Mouse (Mus musculus) lung, postnatal 0 days (tissue): ENCODE results near the gene Dpy30. TPM values are rescaled to one million over a fixed set of nuclear protein-coding genes. Genes with fewer than 3 reads are reported as not detected.
"Not testable (repeated sequence)": the region's sequence is repeated elsewhere in the genome, so short reads cannot be mapped to it uniquely, and the experiment has no call there.

Experiments
- ATAC-seq: fragments of 200-750 bp; cut with Nextera tagmentation; 2 replicates; pipeline ENCODE4 v1.8.0; 2017; ENCODE audit warnings: moderate library complexity
- DNase-seq: peaks from one replicate; pipeline ENCODE4 v3.0.0-alpha.2; 2016; ENCODE audit warnings: low spot score
- H3K27ac ChIP-seq: fragments of 300-500 bp; sonication (generic); 2 replicates; pipeline ENCODE4 v1.5.1; 2014; ENCODE audit warnings: antibody characterized with exemption, mild to moderate bottlenecking, low read length, mixed read lengths
- H3K27me3 ChIP-seq: fragments of 300-500 bp; sonication (generic); replicated peaks from 2 replicates; pipeline ENCODE4 v1.6.1; 2014; ENCODE audit warnings: low read length, mixed read lengths; ENCODE audit not compliant: insufficient read depth
- H3K36me3 ChIP-seq: fragments of 300-500 bp; sonication (generic); 2 replicates; pipeline ENCODE4 v1.6.1; 2014; ENCODE audit warnings: low read length, mixed read lengths; ENCODE audit not compliant: insufficient read depth
- H3K4me1 ChIP-seq: fragments of 300-500 bp; sonication (generic); 2 replicates; pipeline ENCODE4 v1.6.1; 2014; ENCODE audit warnings: antibody characterized with exemption, low read depth, low read length, mixed read lengths; ENCODE audit not compliant: insufficient read depth
- H3K4me2 ChIP-seq: fragments of 300-500 bp; sonication (generic); replicated peaks from 2 replicates; pipeline ENCODE4 v1.6.1; 2014; ENCODE audit warnings: low read depth, mild to moderate bottlenecking, low read length, moderate library complexity, mixed read lengths
- H3K4me3 ChIP-seq: fragments of 300-500 bp; sonication (generic); 2 replicates; pipeline ENCODE4 v1.5.1; 2014; ENCODE audit warnings: low read depth, low read length
- H3K9ac ChIP-seq: fragments of 300-500 bp; sonication (generic); replicated peaks from 2 replicates; pipeline ENCODE4 v1.6.1; 2014; ENCODE audit warnings: low read depth, mild to moderate bottlenecking
- H3K9me3 ChIP-seq: fragments of 300-500 bp; sonication (generic); 2 replicates; pipeline ENCODE4 v1.6.1; 2016; ENCODE audit warnings: low read length, mixed read lengths
- CTCF ChIP-seq: IDR thresholded peaks from 2 replicates; pipeline ENCODE4 v1.5.1; 2016; ENCODE audit warnings: antibody characterized with exemption, mild to moderate bottlenecking
- EP300 ChIP-seq: IDR thresholded peaks from 2 replicates; pipeline ENCODE4 v1.6.1; 2016; ENCODE audit warnings: antibody characterized with exemption, mild to moderate bottlenecking, control low read depth
- WGBS: fragments of 180-500 bp; shearing (Covaris S2); extraction: QIAGEN DNeasy Blood & Tissue Kit; methylation state at CpG from one replicate; pipeline ENCODE4 v1.1.7; 2014; 5-methylcytosine and 5-hydroxymethylcytosine counted together
- polyA plus RNA-seq: library from polyadenylated mRNA; unstranded; fragments of >200 nt; fragmentation: Nextera tagmentation; extraction: Ambion mirVana; gene quantifications from 2 replicates; pipeline ENCODE4 v1.2.1, GENCODE M21; 2015

The Dpy30 gene
- polyA plus RNA-seq, 1 experiment from 2014 or later = 165 TPM

DNA sequence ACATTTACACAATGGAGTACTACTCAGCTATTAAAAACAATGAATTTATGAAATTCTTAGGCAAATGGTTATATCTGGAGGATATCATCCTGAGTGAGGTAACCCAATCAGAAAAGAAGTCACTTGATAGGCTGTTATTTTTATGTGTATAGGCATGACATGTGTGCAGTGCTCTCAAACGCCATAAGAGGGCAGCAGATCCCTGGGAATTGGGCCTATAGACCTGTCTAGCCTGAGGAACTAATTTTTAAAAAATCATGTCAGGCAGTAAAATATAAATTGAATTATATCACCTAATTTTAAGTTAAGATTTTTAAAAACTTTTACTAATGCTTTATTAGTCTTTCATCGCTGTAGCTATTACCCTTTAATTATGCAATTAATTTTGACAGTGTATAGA, 4.4 kb upstream of the Dpy30 start:
- not testable (repeated sequence) for H3K9ac ChIP-seq, H3K4me3 ChIP-seq, H3K4me2 ChIP-seq, H3K4me1 ChIP-seq, H3K27me3 ChIP-seq, H3K27ac ChIP-seq, H3K36me3 ChIP-seq, H3K9me3 ChIP-seq
- WGBS = 49% methylated on average over 2 of the region's 2 CpGs
- DNase-seq (peak; percentile 60), ATAC-seq (peak; percentile 55)
- peak; percentile 73 for TF ChIP-seq CTCF

DNA sequence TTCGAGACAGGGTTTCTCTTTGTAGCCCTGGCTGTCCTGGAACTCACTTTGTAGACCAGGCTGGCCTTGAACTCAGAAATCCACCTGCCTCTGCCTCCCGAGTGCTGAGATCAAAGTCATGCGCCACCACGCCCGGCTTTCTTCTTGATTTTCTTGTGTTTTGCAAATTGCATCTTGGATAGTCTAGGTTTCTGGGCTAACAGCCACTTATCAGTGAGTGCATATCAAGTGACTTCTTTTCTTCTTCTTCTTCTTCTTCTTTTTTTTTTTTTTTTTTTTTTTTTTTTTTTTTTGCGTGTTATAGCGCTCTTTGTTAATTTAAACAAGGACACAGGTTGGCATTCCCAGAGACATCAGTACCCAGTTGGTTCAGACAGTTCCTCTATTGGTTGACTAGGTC, 3.5 kb upstream of the Dpy30 start:
- ATAC-seq, H3K27ac ChIP-seq, H3K9ac ChIP-seq, H3K9me3 ChIP-seq, H3K4me3 ChIP-seq, H3K27me3 ChIP-seq, H3K4me2 ChIP-seq, DNase-seq, H3K36me3 ChIP-seq, H3K4me1 ChIP-seq: not testable (repeated sequence)
- WGBS = 84% methylated on average over 7 of the region's 7 CpGs

DNA sequence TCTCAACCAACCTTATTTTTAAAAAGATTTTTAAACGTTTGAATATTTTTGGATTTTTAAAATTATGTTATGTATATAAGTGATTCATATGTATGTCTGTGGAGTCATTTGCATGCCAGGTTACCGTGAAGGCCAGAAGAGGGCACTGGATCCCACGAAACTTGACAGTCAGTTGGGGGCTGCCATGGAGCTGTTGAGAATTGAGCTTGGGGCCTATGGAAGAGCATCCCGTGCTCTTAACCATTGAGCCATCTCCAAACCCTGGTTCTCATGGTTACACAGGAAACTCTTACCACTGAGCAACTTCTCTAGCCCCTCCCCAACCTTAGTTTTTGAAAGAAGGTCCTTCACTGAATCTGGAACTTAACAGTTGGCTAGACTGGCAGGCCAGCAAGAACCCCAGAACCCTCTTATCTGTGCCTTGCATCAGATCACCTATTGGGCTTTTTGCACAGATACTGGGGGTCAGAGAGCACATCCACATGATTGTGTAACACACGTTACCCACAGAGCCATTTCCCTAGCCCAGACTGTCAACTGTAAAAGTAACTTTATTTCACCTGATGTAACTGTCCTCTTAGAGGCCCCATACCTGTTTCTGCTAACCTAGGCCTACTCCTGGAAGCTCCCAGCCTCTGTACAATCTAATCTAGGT, 1.2 kb downstream of the Dpy30 start:
- no peak overlapping the region for H3K27ac ChIP-seq
- no peak overlapping the region for H3K4me3 ChIP-seq
- H3K4me2 ChIP-seq = no peak overlapping the region
- WGBS = 38% methylated on average over 5 of the region's 5 CpGs
- H3K36me3 ChIP-seq = no peaks in the 10 kb centered on the region
- ATAC-seq = no peak
- TF ChIP-seq CTCF = peak; percentile 50
- no peak for TF ChIP-seq EP300
- no peaks in the 10 kb centered on the region for H3K27me3 ChIP-seq
- no peak overlapping the region for H3K9ac ChIP-seq
- no peak for DNase-seq
- H3K9me3 ChIP-seq = no peaks in the 10 kb centered on the region
- no peaks in the 10 kb centered on the region for H3K4me1 ChIP-seq

DNA sequence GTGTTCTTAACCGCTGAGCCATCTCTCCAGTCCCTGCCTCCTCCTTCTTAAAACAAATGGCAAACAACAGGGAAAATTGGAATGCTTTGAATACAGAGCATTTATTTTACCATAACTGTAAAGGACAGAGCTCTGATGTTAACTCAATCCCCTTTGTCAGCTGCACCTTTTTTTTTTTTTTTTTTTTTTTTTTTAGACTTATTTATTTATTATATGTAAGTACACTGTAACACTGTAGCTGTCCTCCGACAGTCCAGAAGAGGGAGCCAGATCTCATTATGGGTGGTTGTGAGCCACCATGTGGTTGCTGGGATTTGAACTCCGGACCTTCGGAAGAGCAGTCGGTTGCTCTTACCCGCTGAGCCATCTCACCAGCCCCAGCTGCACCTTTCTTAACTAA, 5.0 kb downstream of the Dpy30 start:
- H3K4me2 ChIP-seq = no peak overlapping the region
- no peaks in the 10 kb centered on the region for H3K9me3 ChIP-seq
- no peak for ATAC-seq
- no peak for DNase-seq
- H3K36me3 ChIP-seq = no peaks in the 10 kb centered on the region
- TF ChIP-seq EP300 (no peak), CTCF (peak; percentile 25; the same call in 1 of the 2 replicates)
- 96% methylated on average over 6 of the region's 6 CpGs for WGBS
- H3K4me1 ChIP-seq = peaks cover 6% of the 10 kb centered on the region; the same call in 1 of the 2 replicates
- no peak overlapping the region for H3K9ac ChIP-seq
- no peak overlapping the region for H3K4me3 ChIP-seq
- no peak overlapping the region for H3K27ac ChIP-seq
- H3K27me3 ChIP-seq = no peaks in the 10 kb centered on the region

DNA sequence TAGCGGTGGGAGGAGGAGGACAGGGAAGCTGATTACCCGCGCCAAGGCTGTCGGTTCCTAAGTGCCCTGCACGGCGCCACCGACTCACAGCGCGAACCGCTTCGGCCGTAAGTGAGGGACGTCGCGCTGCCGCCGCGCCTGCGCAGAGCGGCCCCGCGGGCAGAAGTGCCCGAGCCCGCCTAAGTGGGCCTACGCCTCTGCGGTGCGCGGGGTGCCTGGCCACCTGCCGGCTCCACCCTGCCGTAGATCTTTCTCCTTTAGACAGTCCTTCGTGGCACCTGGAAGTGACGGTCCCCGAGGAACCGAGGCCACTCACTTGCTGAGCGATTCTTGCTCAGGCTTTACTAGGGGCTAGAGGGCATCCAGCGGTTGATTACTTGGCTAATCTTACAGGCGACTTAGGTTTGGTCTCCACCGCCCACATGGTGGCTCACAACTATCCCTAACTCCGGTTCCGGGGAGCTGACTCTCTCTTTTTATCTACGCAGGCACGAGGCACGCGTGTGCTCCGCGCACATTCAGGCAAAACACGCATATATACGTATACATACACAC, 7.4 kb downstream of the Dpy30 start:
- Histone ChIP-seq H3K4me3 (peak overlapping the region; percentile 86), H3K27me3 (no peaks in the 10 kb centered on the region), H3K4me2 (peak overlapping the region; percentile 85), H3K36me3 (no peaks in the 10 kb centered on the region), H3K27ac (peak overlapping the region; percentile 74), H3K4me1 (peaks cover 6% of the 10 kb centered on the region; the same call in 1 of the 2 replicates), H3K9ac (peak overlapping the region; percentile 55), H3K9me3 (no peaks in the 10 kb centered on the region)
- DNase-seq (peak; percentile 94), ATAC-seq (peak; percentile 96)
- TF ChIP-seq CTCF = peak; percentile 39; the same call in 1 of the 2 replicates
- no peak for TF ChIP-seq EP300
- WGBS = under 1% methylated on average over 46 of the region's 48 CpGs

DNA sequence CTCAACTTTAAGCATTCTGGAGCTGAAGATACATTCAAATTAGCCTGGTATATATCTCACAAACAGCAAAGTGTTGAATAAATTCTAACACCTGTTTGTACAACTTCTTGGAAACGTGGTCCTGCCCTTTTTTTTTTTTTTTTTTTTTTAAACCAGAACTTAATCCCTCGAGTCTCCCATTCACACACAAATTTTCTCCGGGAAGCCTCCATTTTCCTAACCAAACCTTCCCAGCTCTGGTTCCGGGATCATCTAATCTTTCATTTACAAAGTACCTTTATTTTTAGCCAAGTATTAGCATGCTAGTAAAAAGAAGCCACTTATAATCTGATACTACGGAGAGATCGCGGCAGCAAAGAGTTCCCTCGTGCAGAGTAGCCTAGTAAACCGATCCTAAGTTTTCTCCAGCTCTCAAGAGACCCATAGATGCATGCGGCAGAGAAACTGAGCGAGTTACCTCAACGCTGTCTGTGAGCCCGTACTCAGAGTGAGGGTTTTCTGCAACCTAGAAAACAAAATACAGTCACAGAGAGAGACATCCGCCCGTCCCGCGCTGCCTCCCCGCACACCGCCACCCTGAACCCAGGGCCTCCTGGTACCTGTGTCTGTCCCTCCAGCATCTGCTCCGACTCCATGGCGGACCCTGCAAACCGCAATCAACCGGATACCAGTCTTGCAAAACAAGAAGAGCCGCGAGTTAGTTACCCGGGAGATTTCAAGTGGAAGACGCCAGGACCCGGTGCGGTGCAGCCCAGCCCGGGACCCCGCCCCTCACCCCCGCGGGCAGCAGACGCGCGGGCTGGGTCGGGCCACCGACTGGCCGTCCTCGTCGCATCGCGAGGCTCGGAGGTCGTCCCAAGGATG, 8.1 kb downstream of the Dpy30 start:
- Histone ChIP-seq H3K36me3 (no peaks in the 10 kb centered on the region), H3K4me3 (peak overlapping the region; percentile 86), H3K9me3 (no peaks in the 10 kb centered on the region), H3K9ac (peak overlapping the region; percentile 55), H3K27ac (peak overlapping the region; percentile 74), H3K27me3 (no peaks in the 10 kb centered on the region), H3K4me1 (peaks cover 6% of the 10 kb centered on the region; the same call in 1 of the 2 replicates), H3K4me2 (peak overlapping the region; percentile 85)
- TF ChIP-seq EP300 (no peak), CTCF (no peak)
- ATAC-seq (peak; percentile 83), DNase-seq (peak; percentile 7)
- under 1% methylated on average over 45 of the region's 45 CpGs for WGBS
